Mouse (Mus musculus): ENCODE data around the gene Espl1.

The Espl1 gene

DNA sequence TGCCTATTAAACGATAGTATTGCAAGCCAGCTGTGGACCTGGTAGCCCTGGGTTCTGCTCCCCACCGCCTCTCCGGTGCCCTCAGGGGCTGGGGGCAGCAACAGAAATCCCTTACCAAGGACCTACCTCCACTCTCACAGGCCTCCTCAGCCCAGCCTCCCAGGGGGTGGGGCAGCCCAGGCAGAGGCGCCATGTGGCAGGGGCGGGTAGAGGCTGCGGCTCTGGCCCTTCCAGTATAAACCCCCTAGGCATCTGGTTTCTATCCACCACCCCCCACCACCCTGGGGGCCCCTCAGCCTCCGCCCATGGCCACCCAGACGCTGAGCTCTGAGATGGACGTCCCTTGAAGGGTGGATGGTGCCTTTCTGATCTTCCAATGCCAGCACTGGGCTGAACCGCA, 74.7 kb downstream of the Espl1 start:
- no peak for DNase-seq (ENCODE audit: low read depth, low spot score)
